Mouse (Mus musculus) lung, adult 10 weeks (tissue): ENCODE data around the gene Olfr1019. TPM values are rescaled to one million over a fixed set of nuclear protein-coding genes. Genes with fewer than 3 reads are reported as not detected.

Experiments
- polyA plus RNA-seq: library from polyadenylated mRNA; stranded (reverse); fragments of 350-450 nt; fragmentation: Illumina TruSeq; extraction: RNeasy Lipid Tissue Mini Kit (QIAGEN cat#74804); gene quantifications from one replicate; pipeline ENCODE4 v1.2.3, GENCODE M21; 2014; ENCODE audit warnings: low read depth, low replicate concordance; ENCODE audit not compliant: insufficient read depth

Olfr1019 gene
- polyA plus RNA-seq = not detected

GRCm38 (mm10) chr2:85845383-85845782, at the start of gene Olfr1019:
Olfr1019 (minus strand) TSS chr2:85845483.

DNA sequence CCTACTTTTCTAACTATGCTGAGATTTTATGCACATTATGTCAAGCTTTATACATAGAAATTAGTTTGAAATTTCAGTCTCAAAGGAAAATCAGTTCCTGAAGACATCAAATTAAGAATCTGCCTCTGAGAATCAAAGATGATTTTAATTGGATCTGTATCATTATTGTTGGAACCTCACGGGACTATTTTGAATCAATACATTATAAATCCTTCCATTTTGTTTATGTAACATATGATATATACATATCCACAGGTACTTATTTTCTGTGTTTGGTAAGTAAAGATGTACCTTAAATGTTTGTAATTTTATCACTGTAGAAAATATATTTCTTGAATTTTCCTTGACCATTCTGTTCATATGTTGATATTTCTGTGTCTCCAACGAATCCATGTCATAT, 40.1 kb upstream of the Olfr1019 start, which contains the start of gene Olfr1023:
Olfr1023 (plus strand) TSS at position 301 of the 400 bp plus-strand sequence.

GRCm38 (mm10) chr2:85868294-85868693, 23.0 kb upstream of the Olfr1019 start, which contains the start of gene Olfr1022:
Olfr1022 (plus strand) TSS chr2:85868594.

DNA sequence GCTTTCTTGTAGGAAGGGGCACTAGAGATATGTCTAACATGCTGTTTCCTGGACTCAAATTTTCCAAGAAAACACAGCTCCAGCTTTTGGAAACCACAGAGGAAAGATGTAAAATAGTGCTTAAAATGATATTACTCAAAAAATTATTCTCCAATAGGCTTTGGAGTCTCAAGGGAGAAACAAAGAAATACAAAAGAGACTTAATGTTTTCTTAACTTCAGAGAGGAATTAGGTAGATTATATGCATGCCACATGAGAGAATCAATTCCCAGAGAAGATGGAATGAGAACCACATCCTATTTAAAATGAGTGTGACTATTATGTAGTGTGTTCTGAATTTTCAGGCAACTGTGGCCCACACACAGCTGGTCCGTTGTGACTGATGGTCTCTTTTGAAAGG, 1.4 kb upstream of the Olfr1019 start, which contains the start of gene Olfr1020:
Olfr1020 (plus strand) TSS at position 301 of the 400 bp plus-strand sequence.

DNA sequence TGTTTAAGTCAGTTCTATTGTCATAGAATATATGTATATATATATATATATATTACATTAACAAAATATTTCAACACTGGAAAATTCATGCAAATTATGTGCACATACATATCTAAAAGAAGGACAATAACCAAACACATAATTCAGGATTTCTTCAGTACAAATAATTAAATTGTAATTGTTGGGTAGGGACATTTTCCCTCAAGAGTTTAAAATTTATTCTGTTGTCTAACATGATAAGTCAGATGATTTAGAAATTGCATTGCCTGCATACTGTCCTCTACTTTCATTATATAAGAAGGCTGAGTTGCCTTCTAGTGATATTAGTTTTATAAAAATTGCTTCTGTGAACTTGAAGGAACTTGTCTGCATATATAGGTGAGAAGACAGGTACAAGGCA, 27.1 kb downstream of the Olfr1019 start, which contains the start of gene Olfr1018:
Olfr1018 (plus strand) TSS at position 301 of the 400 bp plus-strand sequence.

DNA sequence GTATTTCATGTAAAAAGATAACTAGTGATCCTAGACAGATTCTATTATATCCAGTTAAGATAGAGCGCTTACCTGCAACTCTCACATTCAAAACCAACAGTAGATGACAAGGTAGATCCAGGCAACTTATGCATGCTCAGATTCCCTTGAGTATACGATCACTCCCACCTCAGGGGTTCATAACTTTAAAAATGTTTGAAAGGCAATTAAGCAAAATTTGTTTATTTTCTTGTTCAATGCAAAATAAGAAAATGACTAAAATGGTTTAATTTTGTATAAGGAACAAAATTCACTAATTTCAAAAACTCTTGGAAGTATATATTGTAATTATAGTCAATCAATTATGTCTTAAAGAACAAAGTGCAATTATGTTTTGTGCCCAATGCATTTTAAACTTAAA, 42.8 kb downstream of the Olfr1019 start, which contains the start of gene Olfr1016:
Olfr1016 (minus strand) TSS at position 101 of the 400 bp plus-strand sequence.

Other genes starting within 250 kb of the Olfr1019 start
- not detected for gene Olfr1000, start 233.6 kb downstream of the Olfr1019 start, polyA plus RNA-seq
- not detected for gene Olfr1002, start 194.8 kb downstream of the Olfr1019 start, polyA plus RNA-seq
- gene Olfr154, start 181.0 kb downstream of the Olfr1019 start, polyA plus RNA-seq = not detected
- not detected for gene Olfr1006, start 166.7 kb downstream of the Olfr1019 start, polyA plus RNA-seq
- gene Olfr1008, start 156.1 kb downstream of the Olfr1019 start, polyA plus RNA-seq = not detected
- not detected for gene Olfr1009, start 130.1 kb downstream of the Olfr1019 start, polyA plus RNA-seq
- gene Olfr1012, start 82.7 kb downstream of the Olfr1019 start, polyA plus RNA-seq = not detected
- gene Olfr1013, start 78.4 kb downstream of the Olfr1019 start, polyA plus RNA-seq = not detected
- not detected for gene Olfr1014, start 72.8 kb downstream of the Olfr1019 start, polyA plus RNA-seq
- not detected for gene Olfr1015, start 63.5 kb downstream of the Olfr1019 start, polyA plus RNA-seq
- gene Olfr1016, start 42.9 kb downstream of the Olfr1019 start, polyA plus RNA-seq = not detected
- not detected for gene Olfr1018, start 27.0 kb downstream of the Olfr1019 start, polyA plus RNA-seq
- not detected for gene Olfr1020, start 1.5 kb upstream of the Olfr1019 start, polyA plus RNA-seq
- gene Olfr1022, start 23.1 kb upstream of the Olfr1019 start, polyA plus RNA-seq = not detected
- gene Olfr1023, start 40.2 kb upstream of the Olfr1019 start, polyA plus RNA-seq = not detected
- not detected for gene Olfr1024, start 59.6 kb upstream of the Olfr1019 start, polyA plus RNA-seq
- gene Olfr1025-ps1, start 69.7 kb upstream of the Olfr1019 start, polyA plus RNA-seq = not detected
- not detected for gene Olfr1026, start 76.1 kb upstream of the Olfr1019 start, polyA plus RNA-seq
- gene Olfr1028, start 105.0 kb upstream of the Olfr1019 start, polyA plus RNA-seq = not detected
- not detected for gene Olfr1029, start 128.4 kb upstream of the Olfr1019 start, polyA plus RNA-seq
- not detected for gene Olfr1030, start 133.8 kb upstream of the Olfr1019 start, polyA plus RNA-seq
- not detected for gene Olfr1031, start 144.8 kb upstream of the Olfr1019 start, polyA plus RNA-seq
- gene Olfr1032, start 160.1 kb upstream of the Olfr1019 start, polyA plus RNA-seq = not detected
- 3.4 TPM for gene Olfr1033, start 175.2 kb upstream of the Olfr1019 start, polyA plus RNA-seq
- gene Olfr1034, start 200.4 kb upstream of the Olfr1019 start, polyA plus RNA-seq = 0.06 TPM
- not detected for gene Olfr1036, start 228.5 kb upstream of the Olfr1019 start, polyA plus RNA-seq
- not detected for gene Olfr1037, start 241.9 kb upstream of the Olfr1019 start, polyA plus RNA-seq